Mouse (Mus musculus) liver, embryonic 14.5 days (tissue): Measurements from ENCODE around the gene Il1rn. TPM values are rescaled to one million over a fixed set of nuclear protein-coding genes. Genes with fewer than 3 reads are reported as not detected.

ENCODE experiments used
- ATAC-seq: fragments of 200-750 bp; cut with Nextera tagmentation; 2 replicates; pipeline ENCODE4 v1.8.0; 2017; ENCODE audit warnings: moderate number of reproducible peaks, mild to moderate bottlenecking, moderate library complexity; ENCODE audit not compliant: insufficient read depth
- DNase-seq, 3 experiments: peaks; one replicate each; pipeline ENCODE4 v3.0.0-alpha.2; 2012 to 2013; ENCODE audit warnings: low read depth in 3 of 3, low spot score in 3 of 3
- H3K27ac ChIP-seq: fragments of 300-500 bp; sonication (generic); 2 replicates; pipeline ENCODE4 v1.5.1; 2014; ENCODE audit warnings: moderate library complexity, mild to moderate bottlenecking, control low read depth, inconsistent platforms
- H3K27me3 ChIP-seq: fragments of 300-500 bp; sonication (generic); 2 replicates; pipeline ENCODE4 v1.6.1; 2014; ENCODE audit warnings: mild to moderate bottlenecking, low read length, moderate library complexity; ENCODE audit not compliant: control insufficient read depth, insufficient read depth
- H3K36me3 ChIP-seq: fragments of 300-500 bp; sonication (generic); replicated peaks from 2 replicates; pipeline ENCODE4 v1.6.1; 2014; ENCODE audit warnings: low read depth; ENCODE audit not compliant: control insufficient read depth, insufficient read depth
- H3K4me1 ChIP-seq, 2 experiments: fragments of 200-500 bp in 1 of 2; fragments of 300-500 bp in 1 of 2; sonication (generic) in 1 of 2; replicated peaks; 2 replicates each; pipeline ENCODE4 v1.6.1; 2012 to 2014; ENCODE audit warnings: antibody characterized with exemption in 1 of 2, inconsistent platforms in 1 of 2, low read length in 1 of 2; ENCODE audit not compliant: control insufficient read depth in 2 of 2, insufficient read depth in 2 of 2
- H3K4me2 ChIP-seq: fragments of 300-500 bp; sonication (generic); 2 replicates; pipeline ENCODE4 v1.6.1; 2014; ENCODE audit warnings: low read depth, mild to moderate bottlenecking, control low read depth, moderate library complexity
- H3K4me3 ChIP-seq, 2 experiments: fragments of 200-500 bp in 1 of 2; fragments of 300-500 bp in 1 of 2; sonication (generic) in 1 of 2; 2 replicates each; pipeline ENCODE4 v1.5.1; 2012 to 2014; ENCODE audit warnings: low read depth in 2 of 2, low read length in 2 of 2, mild to moderate bottlenecking in 2 of 2, control low read depth in 1 of 2, inconsistent platforms in 1 of 2, moderate library complexity in 1 of 2; ENCODE audit not compliant: insufficient read depth in 1 of 2
- H3K9ac ChIP-seq: fragments of 300-500 bp; sonication (generic); replicated peaks from 2 replicates; pipeline ENCODE4 v1.6.1; 2014; ENCODE audit warnings: mild to moderate bottlenecking, control low read depth, moderate library complexity
- H3K9me3 ChIP-seq: fragments of 300-500 bp; sonication (generic); 2 replicates; pipeline ENCODE4 v1.6.1; 2016; ENCODE audit warnings: low read length, mixed read lengths; ENCODE audit not compliant: control insufficient read depth
- CTCF ChIP-seq: IDR thresholded peaks from 2 replicates; pipeline ENCODE4 v1.5.1; 2016; ENCODE audit warnings: antibody characterized with exemption, low read depth, control low read depth
- EP300 ChIP-seq: IDR thresholded peaks from 2 replicates; pipeline ENCODE4 v1.6.1; 2016; ENCODE audit warnings: antibody characterized with exemption, low read depth
- WGBS: fragments of 180-500 bp; shearing (Covaris S2); extraction: QIAGEN DNeasy Blood & Tissue Kit; methylation state at CpG from one replicate; pipeline ENCODE4 v1.1.7; 2014; ENCODE audit not compliant: insufficient replicate concordance; 5-methylcytosine and 5-hydroxymethylcytosine counted together
- polyA plus RNA-seq, 2 experiments: library from polyadenylated mRNA; depleted of rRNA in 1 of 2; stranded (reverse) in 1 of 2; unstranded in 1 of 2; fragments of >200 nt; fragmentation: Nextera tagmentation in 1 of 2; extraction: Ambion mirVana in 1 of 2; gene quantifications; 2 replicates each; pipeline versions ENCODE4 v1.2.1 to v1.2.3; 2012 to 2014

Il1rn gene
- polyA plus RNA-seq (2012; rRNA removed) (3.7 and 4.8 TPM in 2 replicates), polyA plus RNA-seq (2014; fragmentation: Nextera tagmentation; extraction: Ambion mirVana) (6.3 and 6.4 TPM in 2 replicates)

DNA sequence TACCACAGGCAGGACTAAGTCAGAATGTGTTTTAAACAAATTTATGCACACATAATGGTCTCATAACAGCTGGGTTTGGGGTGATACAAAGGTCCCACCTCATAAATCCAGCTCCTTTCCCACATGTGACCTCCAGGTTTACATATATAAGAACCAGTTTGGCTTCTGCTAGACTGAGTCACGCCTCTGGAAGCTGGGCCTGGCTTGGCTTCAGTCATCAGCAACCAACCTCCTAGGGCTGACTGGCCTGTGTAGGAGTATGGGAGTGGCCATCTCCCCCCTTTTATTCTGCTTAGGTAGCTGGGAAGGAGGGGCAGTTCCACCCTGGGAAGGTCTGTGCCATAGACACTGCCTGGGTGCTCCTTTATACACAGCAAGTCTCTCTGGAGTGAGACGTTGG, at the start of gene Il1rn:
TSS of gene Il1rn (plus strand) at position 309 of the 400 bp plus-strand sequence.
- Histone ChIP-seq H3K27ac (no peak within 1 kb of the TSS), H3K9me3 (no peaks in the 10 kb centered on the region), H3K9ac (no peak within 1 kb of the TSS), H3K4me3 (no peak within 1 kb of the TSS), H3K36me3 (no peaks in the 10 kb centered on the region), H3K27me3 (no peaks in the 10 kb centered on the region), H3K4me2 (no peak within 1 kb of the TSS), H3K4me1 (peaks cover 0 to 10% of the 10 kb centered on the region in 2 experiments; a peak in 1 of 4 replicates)
- ATAC-seq (no peak), DNase-seq (no peak)
- WGBS, result 54% methylated on average over 2 of the region's 2 CpGs
- TF ChIP-seq EP300 (no peak), CTCF (no peak)

DNA sequence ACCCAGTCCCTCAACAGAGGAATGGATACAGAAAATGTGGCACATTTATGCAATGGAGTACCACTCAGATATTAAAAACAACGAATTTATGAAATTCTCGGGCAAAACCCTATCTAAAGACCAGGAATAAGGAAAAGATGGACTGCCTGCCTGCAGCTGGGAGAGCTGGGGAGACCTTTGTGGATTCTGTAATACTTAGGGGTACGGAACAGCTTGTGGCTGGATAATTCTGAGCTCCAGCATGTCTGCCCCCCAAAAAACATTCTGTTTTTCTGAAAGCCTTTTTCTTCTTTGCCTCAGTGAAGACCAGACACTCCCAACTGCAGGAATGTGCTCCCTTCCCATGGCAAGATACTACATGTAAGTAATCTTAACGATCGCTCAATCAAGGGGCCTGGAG, 45.8 kb upstream of the Il1rn start, which contains the start of gene Il1f10:
TSS of gene Il1f10 (plus strand) at position 301 of the 400 bp plus-strand sequence.
- no peak within 1 kb of the TSS for H3K27ac ChIP-seq
- ATAC-seq (no peak), DNase-seq (no peak)
- H3K4me2 ChIP-seq, result no peak within 1 kb of the TSS
- H3K27me3 ChIP-seq, result no peaks in the 10 kb centered on the region
- no peaks in the 10 kb centered on the region for H3K4me1 ChIP-seq
- no peak within 1 kb of the TSS for H3K4me3 ChIP-seq
- no peaks in the 10 kb centered on the region for H3K36me3 ChIP-seq
- TF ChIP-seq EP300, result no peak
- TF ChIP-seq CTCF, result no peak
- no peaks in the 10 kb centered on the region for H3K9me3 ChIP-seq
- H3K9ac ChIP-seq, result no peak within 1 kb of the TSS
- 62% methylated on average over 5 of the region's 5 CpGs for WGBS

DNA sequence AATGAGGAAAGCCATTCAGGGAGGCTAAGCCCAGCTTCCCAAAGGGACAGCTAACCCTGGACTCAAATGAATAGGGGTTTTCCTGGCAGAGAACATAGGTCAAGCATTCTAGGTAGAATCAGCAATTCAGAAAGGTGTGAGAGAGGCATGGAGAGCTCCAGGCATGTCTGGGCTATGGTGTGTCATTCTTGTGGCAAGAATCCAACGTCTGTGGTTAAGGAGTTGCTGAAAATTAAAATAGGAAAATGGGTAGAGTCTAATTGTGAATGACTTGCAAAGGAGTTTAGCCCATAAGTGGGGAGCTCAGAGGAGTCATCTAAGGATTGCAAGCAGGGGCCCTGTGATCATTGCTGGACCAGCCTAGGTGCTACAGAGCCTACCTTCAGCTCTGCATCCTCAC, 42.0 kb upstream of the Il1rn start:
- Histone ChIP-seq H3K9ac (no peak overlapping the region), H3K4me2 (no peak overlapping the region), H3K4me3 (no peak overlapping the region), H3K27ac (no peak overlapping the region), H3K36me3 (no peaks in the 10 kb centered on the region), H3K27me3 (no peaks in the 10 kb centered on the region), H3K4me1 (no peaks in the 10 kb centered on the region), H3K9me3 (no peaks in the 10 kb centered on the region)
- TF ChIP-seq CTCF (no peak), EP300 (no peak)
- ATAC-seq (no peak), DNase-seq (no peak)
- 11% methylated on average over 1 of the region's 1 CpGs for WGBS

DNA sequence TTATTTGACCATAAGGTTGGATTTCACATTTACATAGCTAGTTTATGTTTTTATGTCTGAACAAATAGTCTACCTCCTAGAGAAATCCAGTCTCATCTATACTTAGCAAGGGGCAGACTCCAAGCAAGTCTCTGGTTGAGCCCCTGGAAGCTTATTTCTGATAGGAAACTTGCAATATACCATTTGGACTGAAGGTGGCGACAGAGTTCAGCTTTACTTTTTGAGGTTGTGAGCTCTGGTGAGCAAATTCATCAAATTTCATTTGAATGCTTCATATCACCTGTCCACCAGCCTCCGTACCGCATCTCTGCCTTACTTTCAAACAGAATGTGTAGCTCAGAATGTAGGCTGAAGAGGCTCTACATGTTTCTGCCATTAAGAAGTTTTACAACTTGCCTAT, 39.8 kb upstream of the Il1rn start:
- H3K36me3 ChIP-seq, result no peaks in the 10 kb centered on the region
- no peak for ATAC-seq
- no peaks in the 10 kb centered on the region for H3K4me1 ChIP-seq
- 2% methylated on average over 3 of the region's 3 CpGs for WGBS
- no peaks in the 10 kb centered on the region for H3K27me3 ChIP-seq
- no peak overlapping the region for H3K27ac ChIP-seq
- TF ChIP-seq CTCF, result peak; percentile 63
- no peak for TF ChIP-seq EP300
- DNase-seq, result peak; percentile 22 to 32 (median 25)
- H3K4me3 ChIP-seq, result no peak overlapping the region
- H3K9me3 ChIP-seq, result no peaks in the 10 kb centered on the region
- no peak overlapping the region for H3K9ac ChIP-seq
- H3K4me2 ChIP-seq, result no peak overlapping the region

DNA sequence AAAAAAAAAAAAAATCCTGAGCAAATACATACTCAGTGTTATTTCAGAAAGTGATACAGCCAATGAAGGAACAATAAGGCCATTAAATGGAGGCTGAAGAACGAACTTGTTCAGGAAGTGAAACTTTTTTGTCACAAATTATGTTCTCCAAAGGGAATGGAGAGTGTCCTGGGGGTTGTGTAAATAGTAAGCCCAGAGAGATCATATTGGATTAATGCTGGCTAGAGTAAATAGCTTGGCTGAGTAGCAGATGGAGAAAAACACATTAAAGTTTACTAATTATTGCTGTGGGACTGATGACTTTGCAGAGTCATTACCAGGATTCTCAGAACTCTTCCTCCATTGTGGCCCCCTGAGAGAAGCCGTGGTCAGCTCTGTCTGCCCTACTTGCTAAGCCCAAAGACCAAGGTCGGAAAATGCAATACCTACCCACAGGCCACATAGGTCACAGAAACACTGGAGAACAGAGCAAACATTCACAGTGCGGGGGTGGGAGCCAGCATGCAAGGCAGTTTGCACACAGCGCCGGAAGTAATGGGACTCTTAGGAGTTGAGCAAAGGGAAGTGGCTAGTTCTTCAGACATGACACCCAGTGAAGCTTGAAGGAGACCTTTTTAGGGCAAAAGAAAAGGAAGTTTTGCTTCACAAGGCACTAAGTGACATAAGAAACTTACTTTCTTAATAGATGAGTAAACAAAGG, 25.2 kb upstream of the Il1rn start:
- 27% methylated on average over 6 of the region's 6 CpGs for WGBS
- no peaks in the 10 kb centered on the region for H3K9me3 ChIP-seq
- ATAC-seq, result peak; percentile 65
- no peak overlapping the region for H3K9ac ChIP-seq
- H3K27me3 ChIP-seq, result no peaks in the 10 kb centered on the region
- H3K36me3 ChIP-seq, result no peaks in the 10 kb centered on the region
- H3K4me3 ChIP-seq, result no peak overlapping the region
- TF ChIP-seq CTCF (no peak), EP300 (no peak)
- no peak overlapping the region for H3K4me2 ChIP-seq
- peak; percentile 27 to 33 (median 30) for DNase-seq
- H3K27ac ChIP-seq, result no peak overlapping the region
- no peaks in the 10 kb centered on the region; a peak in 2 of 4 replicates for H3K4me1 ChIP-seq
